Mouse (Mus musculus) MEL (cell line): ENCODE measurements around the gene Ccl4. TPM values are rescaled to one million over a fixed set of nuclear protein-coding genes. Genes with fewer than 3 reads are reported as not detected.

ENCODE experiments used
- DNase-seq: peaks from one replicate; pipeline ENCODE4 v3.0.0; 2011; ENCODE audit warnings: low read depth, low spot score
- H3K27ac ChIP-seq: 2 replicates; pipeline ENCODE4 v1.5.1; 2012; ENCODE audit warnings: low read depth, mild to moderate bottlenecking, control low read depth, low read length, moderate library complexity; ENCODE audit not compliant: control insufficient read depth
- H3K27me3 ChIP-seq, 2 experiments: fragments of 150-350 bp in 1 of 2; sonication (generic) in 1 of 2; 2 replicates each; pipeline ENCODE4 v1.6.1; 2012; ENCODE audit warnings: low read length in 2 of 2, mild to moderate bottlenecking in 2 of 2, improper control_type of control experiment in 1 of 2, moderate library complexity in 1 of 2; ENCODE audit not compliant: insufficient read depth in 2 of 2, control insufficient read depth in 1 of 2
- H3K36me3 ChIP-seq, 2 experiments: 2 replicates each; pipeline ENCODE4 v1.6.1; 2012 to 2014; ENCODE audit warnings: low read length in 2 of 2, improper control_type of control experiment in 1 of 2, inconsistent platforms in 1 of 2, mild to moderate bottlenecking in 1 of 2; ENCODE audit not compliant: insufficient read depth in 2 of 2, control insufficient read depth in 1 of 2
- H3K4me1 ChIP-seq, 2 experiments: fragments of 150-350 bp in 1 of 2; sonication (generic) in 1 of 2; 2 replicates each; pipeline ENCODE4 v1.6.1; 2012; ENCODE audit warnings: low read length in 2 of 2, improper control_type of control experiment in 1 of 2, mild to moderate bottlenecking in 1 of 2; ENCODE audit not compliant: insufficient read depth in 2 of 2, control insufficient read depth in 1 of 2
- H3K4me3 ChIP-seq, 2 experiments: fragments of 150-350 bp in 1 of 2; sonication (generic) in 1 of 2; 2 replicates each; pipeline ENCODE4 v1.5.1; 2012; ENCODE audit warnings: low read depth in 2 of 2, low read length in 2 of 2, mild to moderate bottlenecking in 2 of 2, moderate library complexity in 2 of 2, control low read depth in 1 of 2, improper control_type of control experiment in 1 of 2; ENCODE audit not compliant: control insufficient read depth in 1 of 2, insufficient read depth in 1 of 2
- H3K79me2 ChIP-seq: 2 replicates; pipeline ENCODE4 v1.6.1; 2012; ENCODE audit warnings: mild to moderate bottlenecking, low read length, moderate library complexity; ENCODE audit not compliant: control insufficient read depth, poor library complexity, insufficient read depth
- H3K9ac ChIP-seq: 2 replicates; pipeline ENCODE4 v1.6.1; 2012; ENCODE audit warnings: low read depth, mild to moderate bottlenecking, control low read depth, low read length, moderate library complexity; ENCODE audit not compliant: control insufficient read depth, poor library complexity, severe bottlenecking
- H3K9me3 ChIP-seq: fragments of 150-350 bp; sonication (generic); replicated peaks from 2 replicates; pipeline ENCODE4 v1.6.1; 2012; ENCODE audit warnings: mild to moderate bottlenecking, low read length, improper control_type of control experiment, moderate library complexity; ENCODE audit not compliant: insufficient read depth
- BHLHE40 ChIP-seq: IDR thresholded peaks from 2 replicates; pipeline ENCODE4 v1.6.1; 2012; ENCODE audit warnings: low read depth, mild to moderate bottlenecking, inconsistent platforms, low read length, improper control_type of control experiment, borderline replicate concordance
- CHD2 ChIP-seq: IDR thresholded peaks from 2 replicates; pipeline ENCODE4 v1.6.1; 2011; ENCODE audit warnings: low read length, improper control_type of control experiment
- CTCF ChIP-seq, 3 experiments: IDR thresholded peaks in 2 of 3; conservative IDR thresholded peaks in 1 of 3; 2 replicates each; pipeline ENCODE4 v1.5.1; 2011 to 2012; ENCODE audit warnings: low read length in 3 of 3, low read depth in 2 of 3, mild to moderate bottlenecking in 2 of 3, improper control_type of control experiment in 1 of 3, inconsistent platforms in 1 of 3, mixed read lengths in 1 of 3, moderate library complexity in 1 of 3; ENCODE audit not compliant: control insufficient read depth in 1 of 3, insufficient read depth in 1 of 3, poor library complexity in 1 of 3, severe bottlenecking in 1 of 3
- ELF1 ChIP-seq: IDR thresholded peaks from 2 replicates; pipeline ENCODE4 v1.6.1; 2014; ENCODE audit warnings: low read depth, mild to moderate bottlenecking, inconsistent platforms, low read length, improper control_type of control experiment, moderate library complexity
- EP300 ChIP-seq, 2 experiments: IDR thresholded peaks; 2 replicates each; pipeline ENCODE4 v1.6.1; 2011; ENCODE audit warnings: improper control_type of control experiment in 2 of 2, low read length in 2 of 2, low read depth in 1 of 2, mild to moderate bottlenecking in 1 of 2
- GATA1 ChIP-seq: IDR thresholded peaks from 2 replicates; pipeline ENCODE4 v1.6.1; 2011; ENCODE audit warnings: low read depth, low read length, improper control_type of control experiment
- JUND ChIP-seq: IDR thresholded peaks from 2 replicates; pipeline ENCODE4 v1.6.1; 2011; ENCODE audit warnings: low read depth, mild to moderate bottlenecking, improper control_type of control experiment, low read length
- KAT2A ChIP-seq: conservative IDR thresholded peaks from 2 replicates; pipeline ENCODE4 v1.6.1; 2012; ENCODE audit warnings: low read depth, low read length, improper control_type of control experiment, inconsistent platforms
- MAFK ChIP-seq: IDR thresholded peaks from 2 replicates; pipeline ENCODE4 v1.6.1; 2011; ENCODE audit warnings: low read depth, mild to moderate bottlenecking, low read length, improper control_type of control experiment, borderline replicate concordance
- MAZ ChIP-seq: IDR thresholded peaks from 2 replicates; pipeline ENCODE4 v1.6.1; 2012; ENCODE audit warnings: low read depth, mild to moderate bottlenecking, inconsistent platforms, low read length, improper control_type of control experiment
- MEF2A ChIP-seq: IDR thresholded peaks from 2 replicates; pipeline ENCODE4 v1.6.1; 2014; ENCODE audit warnings: low read depth, mild to moderate bottlenecking, inconsistent platforms, low read length, improper control_type of control experiment; ENCODE audit not compliant: poor library complexity, insufficient replicate concordance, severe bottlenecking; ENCODE audit errors: extremely low read depth
- POLR2AphosphoS2 ChIP-seq: IDR thresholded peaks from 2 replicates; pipeline ENCODE4 v1.6.1; 2011; ENCODE audit warnings: low read length, improper control_type of control experiment
- RAD21 ChIP-seq: IDR thresholded peaks from 2 replicates; pipeline ENCODE4 v1.6.1; 2011; ENCODE audit warnings: mild to moderate bottlenecking, low read depth, low read length, improper control_type of control experiment
- RCOR1 ChIP-seq: IDR thresholded peaks from 2 replicates; pipeline ENCODE4 v1.6.1; 2012; ENCODE audit warnings: low read depth, mild to moderate bottlenecking, inconsistent platforms, low read length, improper control_type of control experiment
- SIN3A ChIP-seq: IDR thresholded peaks from 2 replicates; pipeline ENCODE4 v1.6.1; 2012; ENCODE audit warnings: low read length, improper control_type of control experiment, inconsistent platforms
- TAL1 ChIP-seq: IDR thresholded peaks from 2 replicates; pipeline ENCODE4 v1.6.1; 2012; ENCODE audit warnings: mild to moderate bottlenecking, inconsistent platforms, low read length, moderate library complexity, mixed read lengths
- USF2 ChIP-seq, 2 experiments: IDR thresholded peaks; 2 replicates each; pipeline ENCODE4 v1.6.1; 2011 to 2012; ENCODE audit warnings: improper control_type of control experiment in 2 of 2, low read length in 2 of 2, borderline replicate concordance in 1 of 2, inconsistent platforms in 1 of 2, low read depth in 1 of 2, mild to moderate bottlenecking in 1 of 2; ENCODE audit not compliant: insufficient read depth in 1 of 2
- ZC3H11A ChIP-seq: IDR thresholded peaks from 2 replicates; pipeline ENCODE4 v1.6.1; 2012; ENCODE audit warnings: low read depth, mild to moderate bottlenecking, inconsistent platforms, low read length, improper control_type of control experiment
- ZKSCAN1 ChIP-seq: IDR thresholded peaks from 2 replicates; pipeline ENCODE4 v1.6.1; 2012; ENCODE audit warnings: low read depth, mild to moderate bottlenecking, inconsistent platforms, low read length, improper control_type of control experiment, moderate library complexity
- ZMIZ1 ChIP-seq: IDR thresholded peaks from 2 replicates; pipeline ENCODE4 v1.6.1; 2012; ENCODE audit warnings: low read depth, mild to moderate bottlenecking, inconsistent platforms, low read length, improper control_type of control experiment, moderate library complexity
- polyA plus RNA-seq, 2 experiments: library from polyadenylated mRNA; stranded (reverse) in 1 of 2; unstranded in 1 of 2; fragments of >175 nt in 1 of 2; fragments of >200 nt in 1 of 2; gene quantifications; 2 replicates each; pipeline versions ENCODE4 v1.2.1 to v1.2.4; 2012; ENCODE audit warnings: low replicate concordance in 2 of 2, low read depth in 1 of 2; ENCODE audit not compliant: insufficient read length in 2 of 2, insufficient read depth in 1 of 2, missing spikeins in 1 of 2
- total RNA-seq: library from RNA; depleted of rRNA; stranded (reverse); fragments of 300-350 nt; gene quantifications from 2 replicates; pipeline ENCODE4 v1.2.3, GENCODE M21; 2012

Ccl4 gene
- total and polyA plus RNA-seq, 3 experiments, result not detected

GRCm38 (mm10) chr11:83618238-83618637, 44.1 kb upstream of the Ccl4 start:
- H3K27me3 ChIP-seq, result peaks cover 19 to 41% of the 10 kb centered on the region in 2 experiments
- TF ChIP-seq CHD2 (no peak), KAT2A (no peak)
- no peaks in the 10 kb centered on the region for H3K9me3 ChIP-seq
- no peaks in the 10 kb centered on the region for H3K4me1 ChIP-seq
- H3K27ac ChIP-seq, result no peak overlapping the region
- H3K9ac ChIP-seq, result no peak overlapping the region
- no peaks in the 10 kb centered on the region for H3K79me2 ChIP-seq
- H3K4me3 ChIP-seq, result no peak overlapping the region
- H3K36me3 ChIP-seq, result no peaks in the 10 kb centered on the region
- no peak for DNase-seq

GRCm38 (mm10) chr11:83619037-83619436, 43.3 kb upstream of the Ccl4 start:
- Histone ChIP-seq H3K27ac (no peak overlapping the region), H3K4me1 (no peaks in the 10 kb centered on the region), H3K36me3 (no peaks in the 10 kb centered on the region), H3K4me3 (no peak overlapping the region), H3K9me3 (no peaks in the 10 kb centered on the region), H3K79me2 (no peaks in the 10 kb centered on the region), H3K27me3 (peaks cover 19 to 39% of the 10 kb centered on the region in 2 experiments), H3K9ac (no peak overlapping the region)
- no peak for TF ChIP-seq MAZ
- no peak for TF ChIP-seq ZKSCAN1
- TF ChIP-seq ZC3H11A, result no peak
- no peak for TF ChIP-seq RAD21
- no peak for TF ChIP-seq CTCF (IDR thresholded peaks at IDR 0.05 in 2 of 3, conservative IDR thresholded peaks at IDR 0.05 in 1 of 3; ENCODE audit: control insufficient read depth in 1 of 3, insufficient read depth in 1 of 3, low read depth in 2 of 3, low read length in 3 of 3, poor library complexity in 1 of 3, severe bottlenecking in 1 of 3)
- TF ChIP-seq ELF1, result no peak
- no peak for TF ChIP-seq TAL1
- DNase-seq, result peak; percentile 23

DNA sequence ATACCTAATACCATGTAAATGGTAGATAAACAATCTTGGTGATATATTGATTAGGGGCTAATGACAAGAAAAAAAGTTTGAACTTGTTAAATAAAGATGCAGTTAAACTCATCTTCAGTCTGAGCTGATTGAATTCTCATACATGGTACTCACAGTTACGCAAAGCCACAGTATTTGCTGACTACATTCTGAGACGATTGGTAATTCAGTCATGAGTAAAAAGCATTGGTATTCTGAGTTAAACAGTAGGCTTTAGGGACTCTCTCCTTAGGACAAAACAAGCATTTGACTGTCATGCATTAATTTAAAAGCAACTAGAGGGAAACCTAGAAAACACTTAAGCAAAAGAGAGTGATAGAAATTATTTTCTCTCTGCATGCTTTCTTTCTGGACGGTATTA, 38.8 kb upstream of the Ccl4 start:
- H3K4me1 ChIP-seq, result no peaks in the 10 kb centered on the region
- no peak overlapping the region for H3K4me3 ChIP-seq
- TF ChIP-seq RAD21 (no peak), CTCF (IDR thresholded peaks at IDR 0.05 in 2 of 3, conservative IDR thresholded peaks at IDR 0.05 in 1 of 3; ENCODE audit: control insufficient read depth in 1 of 3, insufficient read depth in 1 of 3, low read depth in 2 of 3, low read length in 3 of 3, poor library complexity in 1 of 3, severe bottlenecking in 1 of 3) (no peak), JUND (no peak), POLR2AphosphoS2 (no peak), CHD2 (no peak), BHLHE40 (no peak), SIN3A (no peak), ZMIZ1 (no peak), EP300 (IDR thresholded peaks at IDR 0.05; ENCODE audit: low read depth in 1 of 2, low read length in 2 of 2) (no peak), MEF2A (no peak), GATA1 (no peak), MAFK (no peak), ELF1 (no peak), KAT2A (no peak), USF2 (IDR thresholded peaks at IDR 0.05; ENCODE audit: borderline replicate concordance in 1 of 2, insufficient read depth in 1 of 2, low read depth in 1 of 2, low read length in 2 of 2) (no peak), ZC3H11A (no peak), RCOR1 (no peak)
- H3K27me3 ChIP-seq, result peaks cover 21 to 23% of the 10 kb centered on the region in 2 experiments
- H3K9me3 ChIP-seq, result no peaks in the 10 kb centered on the region
- H3K79me2 ChIP-seq, result no peaks in the 10 kb centered on the region
- no peaks in the 10 kb centered on the region for H3K36me3 ChIP-seq
- no peak overlapping the region for H3K27ac ChIP-seq
- DNase-seq, result no peak
- no peak overlapping the region for H3K9ac ChIP-seq
